Comparison of ENCODE assay signal across 8 mouse cellular contexts in the genomic region with DNA sequence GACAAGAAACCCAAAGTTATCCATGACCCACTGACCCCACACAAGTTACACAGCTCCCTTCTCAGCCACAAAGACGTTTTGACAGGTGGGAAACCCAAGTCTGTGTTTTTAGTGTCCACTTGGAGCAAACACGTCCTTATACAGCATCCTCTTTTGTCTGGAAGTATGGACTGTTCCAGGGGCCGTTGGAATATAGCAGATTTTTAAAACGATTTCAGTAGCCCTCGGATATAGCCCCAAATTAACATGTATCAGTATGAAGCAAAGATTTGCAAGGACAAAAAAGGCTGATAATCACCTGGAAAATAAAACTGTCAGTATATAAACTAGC. TPM values are rescaled to one million over a fixed set of nuclear protein-coding genes. Genes with fewer than 3 reads are reported as not detected.
A peak's percentile ranks its signal among the peaks of the same experiment; 100 is the strongest.
DNase-seq lines count a peak whose midpoint lies in the region; ATAC-seq and TF ChIP-seq lines count a peak whose summit lies in the region.

No protein-coding gene starts in this region.

- no peaks in the 10 kb centered on the region for H3K9me3 ChIP-seq in intestine, embryonic 16.5 days (ENCODE audit: control insufficient read depth, low read length)
- no peaks in the 10 kb centered on the region for H3K9me3 ChIP-seq in neural tube, embryonic 13.5 days

- H3K4me1 ChIP-seq in intestine, embryonic 16.5 days (ENCODE audit: control insufficient read depth, insufficient read depth, low read length) = peaks cover 8% of the 10 kb centered on the region
- H3K4me1 ChIP-seq in neural tube, embryonic 13.5 days (replicated peaks) = peaks cover 13% of the 10 kb centered on the region

- intact Hi-C loops in left cerebral cortex, adult 2 months (cut with DNase I) = loop anchor here (10.0 kb wide), 1 partner anchor 925 kb away; no protein-coding TSS in a partner anchor
- intact Hi-C loops in left cerebral cortex, postnatal 36 days (cut with DNase I) = loop anchor here (5.0 kb wide), 1 partner anchor 1262 kb away; no protein-coding TSS in a partner anchor

- 0 out of 2 replicates have a peak overlapping the region, but pooled peaks have one; percentile 2 for H3K27ac ChIP-seq in left cerebral cortex, adult 2 months
- no peak overlapping the region for H3K27ac ChIP-seq in intestine, embryonic 16.5 days (ENCODE audit: low read length)
- no peak overlapping the region for H3K27ac ChIP-seq in neural tube, embryonic 13.5 days (replicated peaks)

- 56% methylated on average over 5 of the region's 5 CpGs for WGBS in intestine, embryonic 16.5 days
- WGBS in neural tube, embryonic 13.5 days = 57% methylated on average over 5 of the region's 5 CpGs

- H3K36me3 ChIP-seq in intestine, embryonic 16.5 days (ENCODE audit: control insufficient read depth, insufficient read depth, low read length) = no peaks in the 10 kb centered on the region
- H3K36me3 ChIP-seq in neural tube, embryonic 13.5 days = no peaks in the 10 kb centered on the region

- no peak overlapping the region for H3K9ac ChIP-seq in intestine, embryonic 16.5 days (ENCODE audit: low read depth, low read length)
- no peak overlapping the region for H3K9ac ChIP-seq in neural tube, embryonic 13.5 days

- DNase-seq in left cerebral cortex, adult 2 months (ENCODE audit: extremely low spot score in 1 of 2, low spot score in 2 of 2) = no peak
- DNase-seq in left cerebral cortex, adult 11 months (ENCODE audit: low spot score) = no peak
- no peak for DNase-seq in thymus, postnatal 10 days (ENCODE audit: low spot score in 2 of 2)
- no peak for DNase-seq in urinary bladder, postnatal 36 days (ENCODE audit: low spot score in 2 of 2)
- no peak for DNase-seq in left cerebral cortex, postnatal 36 days (ENCODE audit: low spot score in 2 of 2)

- peak; percentile 24; the same call in 1 of the 2 replicates for ATAC-seq in erythroblast, adult 5-6 weeks (replicated peaks; ENCODE audit: low FRiP score, poor library complexity, severe bottlenecking)
- no peak for ATAC-seq in intestine, embryonic 16.5 days
- ATAC-seq in neural tube, embryonic 13.5 days (ENCODE audit: low read depth) = no peak; the same call in 1 of the 2 replicates

- H3K4me2 ChIP-seq in intestine, embryonic 16.5 days (ENCODE audit: low read depth, low read length) = 0 out of 2 replicates have a peak overlapping the region, but pooled peaks have one; percentile 22
- peak overlapping the region; percentile 91 for H3K4me2 ChIP-seq in neural tube, embryonic 13.5 days

- no peaks in the 10 kb centered on the region for H3K27me3 ChIP-seq in intestine, embryonic 16.5 days (replicated peaks; ENCODE audit: control insufficient read depth, insufficient read depth, low read length)
- H3K27me3 ChIP-seq in neural tube, embryonic 13.5 days = no peaks in the 10 kb centered on the region

- H3K4me3 ChIP-seq in left cerebral cortex, adult 2 months = peak overlapping the region; percentile 74
- H3K4me3 ChIP-seq in intestine, embryonic 16.5 days (ENCODE audit: low read length) = peak overlapping the region; percentile 92
- peak overlapping the region; percentile 63 for H3K4me3 ChIP-seq in neural tube, embryonic 13.5 days

- TF ChIP-seq CTCF in left cerebral cortex, adult 2 months (IDR thresholded peaks at IDR 0.05) = no peak

RNA-seq across cellular contexts. Expression of a gene that starts 0.3 kb away (rescaled TPM):
- total RNA-seq in left cerebral cortex, adult 2 months (2021) = 100 to 1,000 TPM in 1 of 2 experiments, 10 to 100 TPM in 1; 93.1 to 103 TPM
- total RNA-seq in erythroblast, adult 5-6 weeks (2015; ENCODE audit: low replicate concordance) = 15.0 and 25.5 TPM in 2 replicates
- total RNA-seq in erythroblast, adult 5-6 weeks (2017; ENCODE audit: low replicate concordance) = 30.3 and 37.2 TPM in 2 replicates
- polyA plus RNA-seq in intestine, embryonic 16.5 days (2015; fragmentation: Nextera tagmentation; extraction: Ambion mirVana) = 36.2 and 39.7 TPM in 2 replicates
- 69.4 and 74.0 TPM in 2 replicates for polyA plus RNA-seq in neural tube, embryonic 13.5 days (2015; fragmentation: Nextera tagmentation; extraction: Ambion mirVana)
- total RNA-seq in left cerebral cortex, postnatal 36 days (2021) = 100 to 1,000 TPM in 1 of 2 experiments, 10 to 100 TPM in 1; 91.2 to 101 TPM

RNA-seq across cellular contexts. Expression of a gene that starts 31.3 kb away (rescaled TPM):
- 10 to 100 TPM; 45.6 to 58.3 TPM for total RNA-seq in left cerebral cortex, adult 2 months (2021)
- 11.3 and 13.8 TPM in 2 replicates for total RNA-seq in erythroblast, adult 5-6 weeks (2015; ENCODE audit: low replicate concordance)
- 30.8 and 38.8 TPM in 2 replicates for total RNA-seq in erythroblast, adult 5-6 weeks (2017; ENCODE audit: low replicate concordance)
- polyA plus RNA-seq in intestine, embryonic 16.5 days (2015; fragmentation: Nextera tagmentation; extraction: Ambion mirVana) = 43.5 and 48.7 TPM in 2 replicates
- polyA plus RNA-seq in neural tube, embryonic 13.5 days (2015; fragmentation: Nextera tagmentation; extraction: Ambion mirVana) = 66.4 and 71.0 TPM in 2 replicates
- total RNA-seq in left cerebral cortex, postnatal 36 days (2021) = 10 to 100 TPM; 49.9 to 50.7 TPM

RNA-seq across cellular contexts. Expression of a gene that starts 51.4 kb away (rescaled TPM):
- total RNA-seq in left cerebral cortex, adult 2 months (2021) = not detected
- total RNA-seq in erythroblast, adult 5-6 weeks (2015; ENCODE audit: low replicate concordance) = 1.7 and 5.9 TPM in 2 replicates
- total RNA-seq in erythroblast, adult 5-6 weeks (2017; ENCODE audit: low replicate concordance) = 0.68 and 0.70 TPM in 2 replicates
- polyA plus RNA-seq in intestine, embryonic 16.5 days (2015; fragmentation: Nextera tagmentation; extraction: Ambion mirVana) = not detected in 2 replicates
- polyA plus RNA-seq in neural tube, embryonic 13.5 days (2015; fragmentation: Nextera tagmentation; extraction: Ambion mirVana) = not detected in 2 replicates
- not detected for total RNA-seq in left cerebral cortex, postnatal 36 days (2021)
